Mouse (Mus musculus): ENCODE measurements around the gene Spata45. TPM values are rescaled to one million over a fixed set of nuclear protein-coding genes. Genes with fewer than 3 reads are reported as not detected.

The Spata45 gene
- polyA plus RNA-seq, 1 experiment, result not detected

- no peak overlapping the region for H3ac ChIP-seq (ENCODE audit: control insufficient read depth, insufficient read length)
- H3K36me3 ChIP-seq (ENCODE audit: control insufficient read depth, insufficient read depth), result no peaks in the 10 kb centered on the region
- TF ChIP-seq TCF12 (IDR thresholded peaks at IDR 0.05; ENCODE audit: insufficient read depth, poor library complexity, severe bottlenecking), result no peak
- TF ChIP-seq CEBPB (IDR thresholded peaks at IDR 0.05; ENCODE audit: insufficient read depth, poor library complexity, severe bottlenecking), result no peak
- no peak for TF ChIP-seq MYOG (IDR thresholded peaks at IDR 0.05; ENCODE audit: control insufficient read depth in 1 of 3, insufficient read depth in 1 of 3, insufficient read length in 2 of 3, low read depth in 2 of 3)
- TF ChIP-seq REST (IDR thresholded peaks at IDR 0.05; ENCODE audit: insufficient read depth, insufficient read length), result no peak
- no peak for TF ChIP-seq E2F4 (IDR thresholded peaks at IDR 0.05; ENCODE audit: insufficient read depth)
- TF ChIP-seq MYOD1 (IDR thresholded peaks at IDR 0.05; ENCODE audit: control insufficient read depth in 1 of 3, insufficient read length in 2 of 3, low read depth in 2 of 3), result no peak
- TF ChIP-seq POLR2A (IDR thresholded peaks at IDR 0.05; ENCODE audit: insufficient read length, low read depth), result no peak
- no peak for TF ChIP-seq USF1 (IDR thresholded peaks at IDR 0.05; ENCODE audit: low read depth)
- TF ChIP-seq TCF3 (IDR thresholded peaks at IDR 0.05; ENCODE audit: insufficient read length, low read depth), result no peak
- TF ChIP-seq MAX (IDR thresholded peaks at IDR 0.05; ENCODE audit: low read depth), result no peak
- no peak for TF ChIP-seq POLR2AphosphoS2 (IDR thresholded peaks at IDR 0.05; ENCODE audit: insufficient read length, low read depth)
- no peaks in the 10 kb centered on the region for H3K79me2 ChIP-seq (ENCODE audit: control insufficient read depth, insufficient read depth)
- no peak overlapping the region for H3K4me2 ChIP-seq (ENCODE audit: low read depth)
- H3K27me3 ChIP-seq (ENCODE audit: control insufficient read depth, insufficient read depth, insufficient read length), result no peaks in the 10 kb centered on the region
- no peak overlapping the region for H3K4me3 ChIP-seq
Observed at GRCm38 (mm10) chr1:191046231-191046824, 9.9 kb downstream of the Spata45 start.

DNA sequence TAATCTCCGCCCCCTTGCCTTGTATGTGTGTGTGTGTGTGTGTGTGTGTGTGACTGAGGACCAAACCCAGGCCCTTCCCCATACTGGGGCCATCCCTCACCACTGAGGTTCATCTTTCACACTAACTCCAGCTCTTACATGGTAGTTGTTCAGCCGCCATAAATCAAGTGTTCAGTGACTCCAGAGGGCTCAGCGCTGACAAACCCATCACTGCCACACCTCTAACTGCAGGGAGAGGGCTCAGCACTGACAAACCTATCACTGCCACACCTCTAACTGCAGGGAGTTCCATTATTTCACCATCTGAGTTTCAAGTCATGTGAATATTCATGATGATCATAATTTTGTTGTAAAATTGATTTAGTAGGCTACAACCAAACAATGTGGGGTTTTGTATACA, 17.1 kb downstream of the Spata45 start:
- Histone ChIP-seq H3K4me3 (no peak overlapping the region), H3ac (ENCODE audit: control insufficient read depth, insufficient read length) (no peak overlapping the region), H3K4me2 (ENCODE audit: low read depth) (no peak overlapping the region), H3K27me3 (ENCODE audit: control insufficient read depth, insufficient read depth, insufficient read length) (no peaks in the 10 kb centered on the region), H3K36me3 (ENCODE audit: control insufficient read depth, insufficient read depth) (no peaks in the 10 kb centered on the region), H3K79me2 (ENCODE audit: control insufficient read depth, insufficient read depth) (no peaks in the 10 kb centered on the region)
- no peak for TF ChIP-seq MYOG (IDR thresholded peaks at IDR 0.05; ENCODE audit: control insufficient read depth in 1 of 3, insufficient read depth in 1 of 3, insufficient read length in 2 of 3, low read depth in 2 of 3)
- no peak for TF ChIP-seq POLR2A (IDR thresholded peaks at IDR 0.05; ENCODE audit: insufficient read length, low read depth)
- TF ChIP-seq TCF12 (IDR thresholded peaks at IDR 0.05; ENCODE audit: insufficient read depth, poor library complexity, severe bottlenecking), result no peak
- no peak for TF ChIP-seq REST (IDR thresholded peaks at IDR 0.05; ENCODE audit: insufficient read depth, insufficient read length)
- no peak for TF ChIP-seq MYOD1 (IDR thresholded peaks at IDR 0.05; ENCODE audit: control insufficient read depth in 1 of 3, insufficient read length in 2 of 3, low read depth in 2 of 3)
- TF ChIP-seq SRF (IDR thresholded peaks at IDR 0.05; ENCODE audit: control insufficient read depth, insufficient read length, low read depth), result no peak
- no peak for TF ChIP-seq MAX (IDR thresholded peaks at IDR 0.05; ENCODE audit: low read depth)
- TF ChIP-seq POLR2AphosphoS2 (IDR thresholded peaks at IDR 0.05; ENCODE audit: insufficient read length, low read depth), result no peak
- TF ChIP-seq E2F4 (IDR thresholded peaks at IDR 0.05; ENCODE audit: insufficient read depth), result no peak
- TF ChIP-seq CEBPB (IDR thresholded peaks at IDR 0.05; ENCODE audit: insufficient read depth, poor library complexity, severe bottlenecking), result no peak
- TF ChIP-seq USF1 (IDR thresholded peaks at IDR 0.05; ENCODE audit: low read depth), result no peak
- TF ChIP-seq TCF3 (IDR thresholded peaks at IDR 0.05; ENCODE audit: insufficient read length, low read depth), result no peak

- Histone ChIP-seq H3K79me2 (ENCODE audit: control insufficient read depth, insufficient read depth) (no peaks in the 10 kb centered on the region), H3K27me3 (ENCODE audit: control insufficient read depth, insufficient read depth, insufficient read length) (no peaks in the 10 kb centered on the region), H3K4me2 (ENCODE audit: low read depth) (no peak overlapping the region), H3K36me3 (ENCODE audit: control insufficient read depth, insufficient read depth) (no peaks in the 10 kb centered on the region), H3K4me3 (no peak overlapping the region), H3ac (ENCODE audit: control insufficient read depth, insufficient read length) (no peak overlapping the region)
- no peak for TF ChIP-seq REST (IDR thresholded peaks at IDR 0.05; ENCODE audit: insufficient read depth, insufficient read length)
- TF ChIP-seq MYOD1 (IDR thresholded peaks at IDR 0.05; ENCODE audit: control insufficient read depth in 1 of 3, insufficient read length in 2 of 3, low read depth in 2 of 3), result peak in 2 of 3 experiments; percentile 8 to 33
- no peak for TF ChIP-seq USF1 (IDR thresholded peaks at IDR 0.05; ENCODE audit: low read depth)
- TF ChIP-seq E2F4 (IDR thresholded peaks at IDR 0.05; ENCODE audit: insufficient read depth), result no peak
- no peak for TF ChIP-seq POLR2A (IDR thresholded peaks at IDR 0.05; ENCODE audit: insufficient read length, low read depth)
- TF ChIP-seq CEBPB (IDR thresholded peaks at IDR 0.05; ENCODE audit: insufficient read depth, poor library complexity, severe bottlenecking), result no peak
- TF ChIP-seq TCF12 (IDR thresholded peaks at IDR 0.05; ENCODE audit: insufficient read depth, poor library complexity, severe bottlenecking), result no peak
- TF ChIP-seq POLR2AphosphoS2 (IDR thresholded peaks at IDR 0.05; ENCODE audit: insufficient read length, low read depth), result no peak
- TF ChIP-seq MYOG (IDR thresholded peaks at IDR 0.05; ENCODE audit: control insufficient read depth in 1 of 3, insufficient read depth in 1 of 3, insufficient read length in 2 of 3, low read depth in 2 of 3), result peak in 1 of 3 experiments; percentile 8
- TF ChIP-seq SRF (IDR thresholded peaks at IDR 0.05; ENCODE audit: control insufficient read depth, insufficient read length, low read depth), result no peak
- TF ChIP-seq TCF3 (IDR thresholded peaks at IDR 0.05; ENCODE audit: insufficient read length, low read depth), result no peak
- no peak for TF ChIP-seq MAX (IDR thresholded peaks at IDR 0.05; ENCODE audit: low read depth)
Observed at GRCm38 (mm10) chr1:191054870-191055532, 18.6 kb downstream of the Spata45 start.

- TF ChIP-seq E2F4 (IDR thresholded peaks at IDR 0.05; ENCODE audit: insufficient read depth), result no peak
- no peak for TF ChIP-seq MAX (IDR thresholded peaks at IDR 0.05; ENCODE audit: low read depth)
- no peak for TF ChIP-seq SRF (IDR thresholded peaks at IDR 0.05; ENCODE audit: control insufficient read depth, insufficient read length, low read depth)
- no peaks in the 10 kb centered on the region for H3K36me3 ChIP-seq (ENCODE audit: control insufficient read depth, insufficient read depth)
- H3ac ChIP-seq (ENCODE audit: control insufficient read depth, insufficient read length), result no peak overlapping the region
Observed at GRCm38 (mm10) chr1:191055533-191055873, 19.1 kb downstream of the Spata45 start.

More at GRCm38 (mm10) chr1:191055533-191055873, 19.1 kb downstream of the Spata45 start:
- Histone ChIP-seq H3K4me3 (no peak overlapping the region), H3K4me2 (ENCODE audit: low read depth) (no peak overlapping the region), H3K79me2 (ENCODE audit: control insufficient read depth, insufficient read depth) (no peaks in the 10 kb centered on the region), H3K27me3 (ENCODE audit: control insufficient read depth, insufficient read depth, insufficient read length) (no peaks in the 10 kb centered on the region)
